Mouse (Mus musculus) olfactory bulb, adult 2 months (tissue): Measurements from ENCODE around the gene Fam71b.

Source experiments
- CTCF ChIP-seq: fragments of 200-500 bp; IDR thresholded peaks from 2 replicates; pipeline ENCODE4 v1.5.1; 2012; ENCODE audit warnings: low read depth, mild to moderate bottlenecking, low read length, moderate library complexity; ENCODE audit not compliant: insufficient read depth
- POLR2A ChIP-seq: fragments of 200-500 bp; IDR thresholded peaks from 2 replicates; pipeline ENCODE4 v1.6.1; 2012; ENCODE audit warnings: mild to moderate bottlenecking, low read depth, low read length, moderate library complexity; ENCODE audit not compliant: insufficient read depth

GRCm38 (mm10) chr11:46396167-46396859, at the start of gene Fam71b:
- TF ChIP-seq CTCF (no peak), POLR2A (no peak)
